Mouse (Mus musculus): Measurements from ENCODE around the gene Ampd3. TPM values are rescaled to one million over a fixed set of nuclear protein-coding genes. Genes with fewer than 3 reads are reported as not detected.
A peak's percentile ranks its signal among the peaks of the same experiment; 100 is the strongest.

Gene Ampd3
- polyA plus RNA-seq, 2 experiments, result 7.0 to 7.1 TPM

DNA sequence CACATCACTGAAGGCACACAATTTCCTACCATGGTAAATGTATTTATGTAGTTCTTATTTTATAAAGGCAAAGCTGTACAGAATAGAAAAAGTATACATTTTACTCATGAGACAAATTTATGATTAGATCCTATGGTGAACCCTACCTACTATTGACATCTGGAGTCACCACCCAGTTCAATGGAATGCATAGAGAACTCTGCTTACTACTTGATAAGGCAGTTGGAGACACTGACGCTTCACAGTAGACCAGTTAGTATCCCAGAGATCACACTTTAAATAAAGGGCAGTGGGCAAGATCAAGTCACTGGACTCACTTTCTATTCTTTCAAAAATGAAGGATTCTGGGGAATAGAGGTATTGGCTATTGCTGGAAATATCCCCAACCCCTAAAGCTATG, 46.0 kb downstream of the Ampd3 start:
- no peaks in the 10 kb centered on the region for H3K4me1 ChIP-seq (ENCODE audit: control insufficient read depth, insufficient read depth, low read length)
- H3K9ac ChIP-seq (ENCODE audit: low read depth, low read length, severe bottlenecking), result no peak overlapping the region
- H3K4me2 ChIP-seq (replicated peaks; ENCODE audit: low read depth, low read length, severe bottlenecking), result no peak overlapping the region
- no peak overlapping the region for H3K4me3 ChIP-seq (replicated peaks; ENCODE audit: low read length)
- no peak for ATAC-seq (ENCODE audit: low FRiP score, low read depth)
- no peaks in the 10 kb centered on the region for H3K36me3 ChIP-seq (ENCODE audit: control insufficient read depth, insufficient read depth, low read length)
- TF ChIP-seq POLR2A (IDR thresholded peaks at IDR 0.05; ENCODE audit: borderline replicate concordance, extremely low read depth, insufficient read depth, insufficient read length), result no peak
- no peak for DNase-seq (ENCODE audit: low spot score)
- no peaks in the 10 kb centered on the region for H3K9me3 ChIP-seq (ENCODE audit: control insufficient read depth, low read length)
- no peaks in the 10 kb centered on the region for H3K27me3 ChIP-seq (ENCODE audit: control insufficient read depth, insufficient read depth, low read length)
- H3K27ac ChIP-seq (replicated peaks; ENCODE audit: low read depth, low read length), result no peak overlapping the region
- WGBS, result 78% methylated on average over 1 of the region's 1 CpGs

DNA sequence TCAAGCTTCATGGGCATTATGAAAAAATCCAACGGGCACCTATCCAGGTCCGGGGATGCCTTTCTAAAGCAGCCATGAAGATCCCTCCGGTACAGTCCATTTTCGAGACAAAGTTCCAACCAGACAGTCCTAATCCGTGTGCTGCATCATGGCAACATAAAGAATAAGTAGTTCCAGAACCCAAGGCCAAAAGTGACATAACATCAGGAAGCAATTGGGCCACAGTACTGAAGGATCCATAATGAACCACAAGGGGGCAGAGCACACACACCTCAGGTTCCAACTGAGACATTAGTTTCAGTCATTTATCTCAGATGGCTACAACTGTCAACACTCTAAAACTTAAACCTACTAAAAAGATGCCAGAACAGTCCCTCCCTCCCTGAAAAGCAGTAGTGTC, 48.0 kb downstream of the Ampd3 start:
- ATAC-seq (ENCODE audit: low FRiP score, low read depth) (peak; percentile 86), DNase-seq (ENCODE audit: low spot score) (peak; percentile 86)
- Histone ChIP-seq H3K4me2 (replicated peaks; ENCODE audit: low read depth, low read length, severe bottlenecking) (no peak overlapping the region), H3K9me3 (ENCODE audit: control insufficient read depth, low read length) (no peaks in the 10 kb centered on the region), H3K27me3 (ENCODE audit: control insufficient read depth, insufficient read depth, low read length) (no peaks in the 10 kb centered on the region), H3K9ac (ENCODE audit: low read depth, low read length, severe bottlenecking) (no peak overlapping the region), H3K4me3 (replicated peaks; ENCODE audit: low read length) (no peak overlapping the region), H3K4me1 (ENCODE audit: control insufficient read depth, insufficient read depth, low read length) (peaks cover 2% of the 10 kb centered on the region; the same call in 1 of the 2 replicates), H3K36me3 (ENCODE audit: control insufficient read depth, insufficient read depth, low read length) (no peaks in the 10 kb centered on the region; the same call in 1 of the 2 replicates), H3K27ac (replicated peaks; ENCODE audit: low read depth, low read length) (0 out of 2 replicates have a peak overlapping the region, but pooled peaks have one; percentile 50)
- TF ChIP-seq POLR2A (IDR thresholded peaks at IDR 0.05; ENCODE audit: borderline replicate concordance, extremely low read depth, insufficient read depth, insufficient read length), result no peak
- 42% methylated on average over 5 of the region's 5 CpGs for WGBS

DNA sequence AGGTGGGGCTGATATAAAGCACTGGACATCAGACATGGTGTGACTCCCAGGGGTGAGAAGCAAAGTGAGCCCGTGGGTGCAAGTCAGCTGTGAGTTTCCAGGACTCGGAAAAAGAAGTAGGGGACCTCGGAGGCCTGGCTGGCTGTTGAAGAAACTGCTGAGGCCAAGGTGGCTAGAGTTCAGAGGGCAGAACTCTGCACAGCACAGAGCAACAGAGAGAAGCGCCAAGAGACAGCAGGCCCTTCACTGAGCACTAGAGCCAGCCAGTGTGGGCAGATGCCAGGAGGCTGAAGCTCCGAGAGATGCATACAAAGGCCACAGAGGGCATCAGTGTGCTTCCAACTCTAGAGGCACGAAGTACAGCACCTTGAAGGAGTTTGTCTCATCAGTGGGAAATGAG, 50.2 kb downstream of the Ampd3 start:
- Histone ChIP-seq H3K27me3 (ENCODE audit: control insufficient read depth, insufficient read depth, low read length) (no peaks in the 10 kb centered on the region), H3K4me1 (ENCODE audit: control insufficient read depth, insufficient read depth, low read length) (peaks cover 17% of the 10 kb centered on the region; the same call in 1 of the 2 replicates), H3K9ac (ENCODE audit: low read depth, low read length, severe bottlenecking) (no peak overlapping the region), H3K4me3 (replicated peaks; ENCODE audit: low read length) (no peak overlapping the region), H3K36me3 (ENCODE audit: control insufficient read depth, insufficient read depth, low read length) (no peaks in the 10 kb centered on the region; the same call in 1 of the 2 replicates), H3K27ac (replicated peaks; ENCODE audit: low read depth, low read length) (no peak overlapping the region), H3K9me3 (ENCODE audit: control insufficient read depth, low read length) (no peaks in the 10 kb centered on the region), H3K4me2 (replicated peaks; ENCODE audit: low read depth, low read length, severe bottlenecking) (no peak overlapping the region)
- 84% methylated on average over 6 of the region's 6 CpGs for WGBS
- TF ChIP-seq POLR2A (IDR thresholded peaks at IDR 0.05; ENCODE audit: borderline replicate concordance, extremely low read depth, insufficient read depth, insufficient read length), result no peak
- no peak for DNase-seq (ENCODE audit: low spot score)
- no peak for ATAC-seq (ENCODE audit: low FRiP score, low read depth)

DNA sequence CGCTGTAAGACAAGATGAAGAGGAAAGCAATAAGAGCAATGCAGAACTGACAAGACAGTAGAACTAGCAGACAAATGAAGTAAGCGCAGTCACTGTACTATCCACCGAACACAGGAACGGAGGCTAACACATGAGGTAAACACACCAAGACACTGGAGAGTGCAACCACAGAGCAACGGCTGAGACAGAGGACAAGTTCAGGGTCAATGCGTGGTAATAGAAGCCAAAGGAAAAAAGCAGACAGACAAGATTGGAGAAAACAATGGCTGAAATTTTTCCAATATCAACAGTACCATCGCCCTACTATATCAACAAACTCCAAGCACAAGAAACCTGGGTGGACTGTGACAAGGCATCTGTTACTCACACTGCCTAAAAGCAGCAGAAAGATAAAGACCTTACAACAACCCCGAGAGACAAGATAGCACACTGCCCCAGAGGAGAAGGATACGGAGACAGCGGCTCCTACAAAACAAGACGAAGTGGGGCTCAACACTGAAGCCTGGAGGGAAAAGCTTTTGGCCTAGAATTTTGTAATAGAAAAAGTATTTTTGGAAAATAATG, 50.9 kb downstream of the Ampd3 start:
- H3K4me2 ChIP-seq (replicated peaks; ENCODE audit: low read depth, low read length, severe bottlenecking), result no peak overlapping the region
- no peak for ATAC-seq (ENCODE audit: low FRiP score, low read depth)
- DNase-seq (ENCODE audit: low spot score), result no peak
- peaks cover 17% of the 10 kb centered on the region; the same call in 1 of the 2 replicates for H3K4me1 ChIP-seq (ENCODE audit: control insufficient read depth, insufficient read depth, low read length)
- WGBS, result 92% methylated on average over 11 of the region's 11 CpGs
- TF ChIP-seq POLR2A (IDR thresholded peaks at IDR 0.05; ENCODE audit: borderline replicate concordance, extremely low read depth, insufficient read depth, insufficient read length), result no peak
- H3K27me3 ChIP-seq (ENCODE audit: control insufficient read depth, insufficient read depth, low read length), result no peaks in the 10 kb centered on the region
- H3K9ac ChIP-seq (ENCODE audit: low read depth, low read length, severe bottlenecking), result no peak overlapping the region
- no peaks in the 10 kb centered on the region for H3K9me3 ChIP-seq (ENCODE audit: control insufficient read depth, low read length)
- no peak overlapping the region for H3K27ac ChIP-seq (replicated peaks; ENCODE audit: low read depth, low read length)
- no peak overlapping the region for H3K4me3 ChIP-seq (replicated peaks; ENCODE audit: low read length)
- H3K36me3 ChIP-seq (ENCODE audit: control insufficient read depth, insufficient read depth, low read length), result no peaks in the 10 kb centered on the region; the same call in none of the 2 replicates

DNA sequence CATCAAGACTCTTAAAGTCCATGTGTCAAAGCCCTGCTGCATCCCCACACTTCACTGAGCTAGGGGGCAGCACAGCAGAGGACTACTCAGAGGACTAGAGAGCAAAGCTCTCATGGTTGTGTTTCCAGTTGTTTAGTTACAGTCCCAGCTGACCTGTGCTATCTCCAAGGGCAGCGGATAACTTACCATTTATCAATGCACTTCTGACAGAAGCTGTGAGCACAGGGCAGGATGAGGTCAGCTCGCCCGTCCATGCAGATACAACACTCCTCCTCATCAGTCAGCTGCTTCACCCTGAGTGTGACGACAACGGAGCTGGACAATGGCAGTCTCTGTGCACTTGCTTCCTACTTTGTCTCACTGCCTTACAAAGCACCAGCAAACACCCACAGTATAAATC, 53.1 kb downstream of the Ampd3 start:
- Histone ChIP-seq H3K9ac (ENCODE audit: low read depth, low read length, severe bottlenecking) (no peak overlapping the region), H3K36me3 (ENCODE audit: control insufficient read depth, insufficient read depth, low read length) (peaks cover 11% of the 10 kb centered on the region), H3K9me3 (ENCODE audit: control insufficient read depth, low read length) (no peaks in the 10 kb centered on the region), H3K4me2 (replicated peaks; ENCODE audit: low read depth, low read length, severe bottlenecking) (no peak overlapping the region), H3K4me3 (replicated peaks; ENCODE audit: low read length) (no peak overlapping the region), H3K27ac (replicated peaks; ENCODE audit: low read depth, low read length) (peak overlapping the region; percentile 34; the same call in 1 of the 2 replicates), H3K4me1 (ENCODE audit: control insufficient read depth, insufficient read depth, low read length) (peaks cover 17% of the 10 kb centered on the region; the same call in 1 of the 2 replicates), H3K27me3 (ENCODE audit: control insufficient read depth, insufficient read depth, low read length) (no peaks in the 10 kb centered on the region)
- no peak for TF ChIP-seq POLR2A (IDR thresholded peaks at IDR 0.05; ENCODE audit: borderline replicate concordance, extremely low read depth, insufficient read depth, insufficient read length)
- DNase-seq (ENCODE audit: low spot score) (no peak), ATAC-seq (ENCODE audit: low FRiP score, low read depth) (no peak)
- WGBS, result 61% methylated on average over 5 of the region's 5 CpGs

Measured in limb, embryonic 14.5 days (tissue).